Mouse (Mus musculus): ENCODE measurements around the gene Gm7544. TPM values are rescaled to one million over a fixed set of nuclear protein-coding genes. Genes with fewer than 3 reads are reported as not detected.
"Not testable (repeated sequence)": the region's sequence is repeated elsewhere in the genome, so short reads cannot be mapped to it uniquely, and the experiment has no call there.

The Gm7544 gene
- total RNA-seq, 2 experiments from 2014 or later, result not detected

- no peak for DNase-seq (ENCODE audit: low spot score in 2 of 2)
These were observed 31.2 kb downstream of the Gm7544 start, which contains the start of gene A030014E15Rik for GRCm38 (mm10) chr1:82924650-82925049. A030014E15Rik (plus strand) TSS chr1:82924917.

GRCm38 (mm10) chr1:82913434-82913833, 42.4 kb downstream of the Gm7544 start:
- not testable (repeated sequence) for DNase-seq (ENCODE audit: low spot score in 2 of 2)

- no peak for DNase-seq (ENCODE audit: low spot score in 2 of 2)
These were observed 42.8 kb downstream of the Gm7544 start, which contains the start of gene A030005L19Rik for GRCm38 (mm10) chr1:82913025-82913424. A030005L19Rik (plus strand) TSS chr1:82913325.

GRCm38 (mm10) chr1:82905886-82906285, 49.9 kb downstream of the Gm7544 start:
- no peak for DNase-seq (ENCODE audit: low spot score in 2 of 2)

Other genes starting within 250 kb of the Gm7544 start
- 100 to 1,000 TPM; 162 to 165 TPM for gene Mff, start 231.1 kb downstream of the Gm7544 start, total RNA-seq (2021)
- not detected for gene Tm4sf20, start 187.6 kb downstream of the Gm7544 start, total RNA-seq (2021)
- gene Gm47791, start 184.8 kb downstream of the Gm7544 start, total RNA-seq (2021), result not detected
- 10 to 100 TPM; 47.0 to 48.7 TPM for gene Agfg1, start 116.5 kb downstream of the Gm7544 start, total RNA-seq (2021)
- under 1 TPM; 0.39 to 0.68 TPM for gene A030005L19Rik, start 42.7 kb downstream of the Gm7544 start, total RNA-seq (2021)
- not detected for gene A030014E15Rik, start 31.1 kb downstream of the Gm7544 start, total RNA-seq (2021)
- not detected for gene Gm6217, start 24.6 kb downstream of the Gm7544 start, total RNA-seq (2021)
- not detected for gene A030003K21Rik, start 12.6 kb downstream of the Gm7544 start, total RNA-seq (2021)
- not detected for gene Gm47955, start 4.3 kb upstream of the Gm7544 start, total RNA-seq (2021)
- not detected for gene Gm47959, start 44.5 kb upstream of the Gm7544 start, total RNA-seq (2021)
- gene Slc19a3, start 82.4 kb upstream of the Gm7544 start, total RNA-seq (2021), result under 1 TPM; 0.48 to 0.73 TPM
- gene Krtap28-10, start 86.5 kb upstream of the Gm7544 start, total RNA-seq (2021), result not detected
- gene Gm47969, start 88.9 kb upstream of the Gm7544 start, total RNA-seq (2021), result not detected
- gene A030005K14Rik, start 103.4 kb upstream of the Gm7544 start, total RNA-seq (2021), result not detected
- gene Krtap28-13, start 104.9 kb upstream of the Gm7544 start, total RNA-seq (2021), result not detected
- not detected for gene Ccl20, start 160.8 kb upstream of the Gm7544 start, total RNA-seq (2021)
- gene Daw1, start 203.7 kb upstream of the Gm7544 start, total RNA-seq (2021), result under 1 TPM in 1 of 2 experiments, not detected in 1; 0.31 TPM